Mouse (Mus musculus) spleen, adult 18-20 months (tissue): ENCODE data around the gene Dhx15.
"Not testable (repeated sequence)": the region's sequence is repeated elsewhere in the genome, so short reads cannot be mapped to it uniquely, and the experiment has no call there.

Experiments used
- DNase-seq, 2 experiments: peaks; one replicate each; pipeline ENCODE4 v3.0.0; 2022; ENCODE audit warnings: mixed read lengths in 2 of 2

Gene Dhx15

GRCm38 (mm10) chr5:52190371-52191179 is at the start of gene Dhx15:
Dhx15 (minus strand) TSS chr5:52190514.
- DNase-seq: peak; percentile 83 to 88

- no peak for DNase-seq
These were observed 48.6 kb upstream of the Dhx15 start for GRCm38 (mm10) chr5:52238877-52239276.

GRCm38 (mm10) chr5:52237956-52238735 is 47.8 kb upstream of the Dhx15 start:
- no peak for DNase-seq

- DNase-seq: not testable (repeated sequence)
These were observed 46.3 kb upstream of the Dhx15 start for GRCm38 (mm10) chr5:52236585-52236984.

GRCm38 (mm10) chr5:52234570-52234969 is 44.3 kb upstream of the Dhx15 start:
- DNase-seq: no peak

- no peak for DNase-seq
These were observed 43.6 kb upstream of the Dhx15 start for GRCm38 (mm10) chr5:52233891-52234290.

- DNase-seq: no peak
These were observed 42.3 kb upstream of the Dhx15 start for GRCm38 (mm10) chr5:52232611-52233010.

- DNase-seq: no peak
These were observed 41.9 kb upstream of the Dhx15 start for GRCm38 (mm10) chr5:52232199-52232598.

GRCm38 (mm10) chr5:52230466-52230865 is 40.2 kb upstream of the Dhx15 start:
- no peak for DNase-seq

GRCm38 (mm10) chr5:52226677-52227076 is 36.4 kb upstream of the Dhx15 start:
- no peak for DNase-seq

- DNase-seq: no peak
These were observed 31.3 kb upstream of the Dhx15 start for GRCm38 (mm10) chr5:52221596-52221995.

- DNase-seq: no peak
These were observed 29.9 kb upstream of the Dhx15 start for GRCm38 (mm10) chr5:52220013-52220804.

GRCm38 (mm10) chr5:52218238-52218637 is 27.9 kb upstream of the Dhx15 start:
- DNase-seq: no peak

GRCm38 (mm10) chr5:52213143-52213900 is 23.0 kb upstream of the Dhx15 start:
- no peak for DNase-seq

- DNase-seq: no peak
These were observed 810 bp upstream of the Dhx15 start for GRCm38 (mm10) chr5:52191180-52191468.

GRCm38 (mm10) chr5:52189664-52190365 is 499 bp downstream of the Dhx15 start:
- DNase-seq: peak in 1 of 2 experiments; percentile 55

GRCm38 (mm10) chr5:52188206-52188605 is 2.1 kb downstream of the Dhx15 start:
- DNase-seq: no peak

GRCm38 (mm10) chr5:52177326-52177725 is 13.0 kb downstream of the Dhx15 start:
- no peak for DNase-seq

- no peak for DNase-seq
These were observed 21.8 kb downstream of the Dhx15 start for GRCm38 (mm10) chr5:52168468-52168867.

- DNase-seq: no peak
These were observed 41.2 kb downstream of the Dhx15 start for GRCm38 (mm10) chr5:52149138-52149537.

- DNase-seq: no peak
These were observed 43.2 kb downstream of the Dhx15 start for GRCm38 (mm10) chr5:52147141-52147540.

- no peak for DNase-seq
These were observed 44.6 kb downstream of the Dhx15 start for GRCm38 (mm10) chr5:52145684-52146083.
